Mouse (Mus musculus) CH12.LX (cell line): ENCODE measurements around the gene Nemp1.

Experiments used
- CHD2 ChIP-seq: IDR thresholded peaks from 2 replicates; pipeline ENCODE4 v1.6.1; 2011; ENCODE audit warnings: low read length, improper control_type of control experiment
- CTCF ChIP-seq, 2 experiments: IDR thresholded peaks in 1 of 2; conservative IDR thresholded peaks in 1 of 2; 2 replicates each; pipeline ENCODE4 v1.5.1; 2011 to 2012; ENCODE audit warnings: low read depth in 2 of 2, low read length in 2 of 2, improper control_type of control experiment in 1 of 2, inconsistent platforms in 1 of 2, mild to moderate bottlenecking in 1 of 2, moderate library complexity in 1 of 2
- EP300 ChIP-seq: IDR thresholded peaks from 2 replicates; pipeline ENCODE4 v1.6.1; 2011; ENCODE audit warnings: low read length, improper control_type of control experiment
- ETS1 ChIP-seq: conservative IDR thresholded peaks from 2 replicates; pipeline ENCODE4 v1.6.1; 2012; ENCODE audit warnings: low read depth, mild to moderate bottlenecking, inconsistent platforms, low read length, improper control_type of control experiment, moderate library complexity
- JUND ChIP-seq: conservative IDR thresholded peaks from 2 replicates; pipeline ENCODE4 v1.6.1; 2011; ENCODE audit warnings: low read depth, low read length, improper control_type of control experiment
- KAT2A ChIP-seq: IDR thresholded peaks from 2 replicates; pipeline ENCODE4 v1.6.1; 2012; ENCODE audit warnings: low read length, improper control_type of control experiment, inconsistent platforms; ENCODE audit not compliant: insufficient replicate concordance
- MAX ChIP-seq: IDR thresholded peaks from 2 replicates; pipeline ENCODE4 v1.6.1; 2011; ENCODE audit warnings: low read length, improper control_type of control experiment
- MYC ChIP-seq: IDR thresholded peaks from 2 replicates; pipeline ENCODE4 v1.6.1; 2011; ENCODE audit warnings: low read depth, mild to moderate bottlenecking, improper control_type of control experiment, low read length
- NELFE ChIP-seq: IDR thresholded peaks from 2 replicates; pipeline ENCODE4 v1.6.1; 2011; ENCODE audit warnings: low read depth, low read length, improper control_type of control experiment
- NRF1 ChIP-seq: IDR thresholded peaks from 2 replicates; pipeline ENCODE4 v1.6.1; 2014; ENCODE audit warnings: low read depth, mild to moderate bottlenecking, inconsistent platforms, low read length, improper control_type of control experiment, moderate library complexity
- POLR2A ChIP-seq: IDR thresholded peaks from 2 replicates; pipeline ENCODE4 v1.6.1; 2011; ENCODE audit warnings: low read depth, mild to moderate bottlenecking, improper control_type of control experiment, low read length
- ZC3H11A ChIP-seq: IDR thresholded peaks from 2 replicates; pipeline ENCODE4 v1.6.1; 2012; ENCODE audit warnings: low read depth, mild to moderate bottlenecking, inconsistent platforms, low read length, improper control_type of control experiment

- TF ChIP-seq KAT2A, result no peak
- TF ChIP-seq CHD2, result no peak
- TF ChIP-seq CTCF (conservative IDR thresholded peaks at IDR 0.05 in 1 of 2, IDR thresholded peaks at IDR 0.05 in 1 of 2; ENCODE audit: low read depth in 2 of 2, low read length in 2 of 2), result no peak
- no peak for TF ChIP-seq POLR2A
- no peak for TF ChIP-seq ZC3H11A
- no peak for TF ChIP-seq MYC
- TF ChIP-seq ETS1, result no peak
- no peak for TF ChIP-seq NRF1
- no peak for TF ChIP-seq JUND
- TF ChIP-seq EP300, result no peak
- no peak for TF ChIP-seq NELFE
- no peak for TF ChIP-seq MAX
Measured at GRCm38 (mm10) chr10:127674046-127674655, 7.5 kb downstream of the Nemp1 start.
